Mouse (Mus musculus): ENCODE data around the gene Rasal2. TPM values are rescaled to one million over a fixed set of nuclear protein-coding genes. Genes with fewer than 3 reads are reported as not detected.

The Rasal2 gene
- polyA plus RNA-seq, 1 experiment from 2014 or later, result 9.1 TPM

DNA sequence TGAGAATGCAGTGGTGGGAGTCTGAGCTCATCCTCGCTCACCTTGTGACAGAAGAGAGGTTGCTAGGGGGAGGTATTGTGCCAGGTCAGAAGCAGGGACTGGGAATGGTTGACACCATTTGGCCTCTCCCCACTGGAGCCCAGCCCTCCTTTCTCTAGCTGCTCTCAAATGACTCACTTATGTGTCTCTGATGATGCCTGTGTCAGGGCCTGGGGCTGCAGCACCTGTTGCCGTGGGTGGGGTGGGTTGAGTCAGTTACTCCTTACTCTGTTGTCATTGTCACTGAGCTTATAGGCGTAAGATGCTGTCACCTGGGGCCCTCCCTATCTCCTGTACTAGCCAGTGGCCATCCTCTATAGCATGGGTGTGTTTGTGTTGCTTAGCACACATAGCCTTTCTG, 321.6 kb downstream of the Rasal2 start:
- WGBS, result 64% methylated on average over 3 of the region's 3 CpGs
- Histone ChIP-seq H3K9ac (replicated peaks; ENCODE audit: low read depth, low read length) (no peak overlapping the region), H3K4me3 (ENCODE audit: low read depth, low read length) (no peak overlapping the region), H3K27me3 (ENCODE audit: control insufficient read depth, insufficient read depth, low read length) (no peaks in the 10 kb centered on the region), H3K9me3 (ENCODE audit: control insufficient read depth, low read depth, low read length) (no peaks in the 10 kb centered on the region), H3K27ac (ENCODE audit: low read length) (no peak overlapping the region), H3K36me3 (ENCODE audit: control insufficient read depth, insufficient read depth, low read length) (no peaks in the 10 kb centered on the region), H3K4me2 (replicated peaks; ENCODE audit: low read depth, low read length) (no peak overlapping the region), H3K4me1 (ENCODE audit: control insufficient read depth, insufficient read depth, low read length) (no peaks in the 10 kb centered on the region)
- ATAC-seq (ENCODE audit: insufficient number of reproducible peaks, insufficient read depth, low FRiP score, low read depth), result no peak

DNA sequence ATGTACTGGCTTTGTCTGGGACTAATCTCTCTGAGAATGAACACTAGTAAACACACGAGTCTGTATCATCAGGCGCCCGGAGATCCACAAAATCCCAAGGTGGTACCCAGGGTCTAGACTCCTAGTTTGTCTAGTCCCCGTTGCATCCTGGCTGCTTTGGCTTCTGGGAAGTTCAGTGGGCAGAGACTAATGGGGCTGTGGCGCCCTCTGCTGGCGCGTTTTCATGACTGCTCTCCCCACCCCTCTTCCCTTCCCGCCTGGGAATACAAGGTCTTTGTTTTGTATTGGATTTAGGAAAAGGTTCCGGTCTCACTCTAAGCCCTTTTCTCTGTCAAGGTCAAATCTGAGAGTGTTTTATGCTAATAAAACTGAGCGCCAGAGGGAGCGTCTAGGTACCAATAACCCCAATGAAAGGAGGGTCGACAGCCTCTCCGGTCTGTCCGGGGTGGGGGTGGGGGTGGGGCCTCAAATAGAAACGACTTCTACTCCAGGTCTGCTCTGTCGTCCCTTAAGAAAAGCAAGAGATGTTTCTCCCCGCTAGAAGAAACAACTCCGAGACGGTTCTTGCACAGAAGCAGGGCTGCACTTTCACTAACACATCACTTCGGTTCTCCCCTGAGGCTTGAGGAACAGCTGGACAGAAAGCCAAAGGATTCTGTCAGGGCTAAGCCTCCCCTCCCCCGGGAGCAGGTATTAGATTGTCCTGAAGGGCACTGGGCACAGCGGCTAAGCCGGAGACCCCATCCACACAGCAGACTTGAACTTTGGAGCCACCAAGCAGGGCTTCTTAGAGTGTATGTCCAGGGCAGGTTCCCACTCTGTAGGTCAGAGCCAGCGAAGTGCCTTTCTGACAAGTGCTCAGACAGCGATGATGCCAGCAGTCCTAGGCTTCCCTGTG, 326.0 kb downstream of the Rasal2 start:
- peak overlapping the region; percentile 57 for H3K4me2 ChIP-seq (replicated peaks; ENCODE audit: low read depth, low read length)
- no peaks in the 10 kb centered on the region for H3K27me3 ChIP-seq (ENCODE audit: control insufficient read depth, insufficient read depth, low read length)
- 10% methylated on average over 25 of the region's 25 CpGs for WGBS
- no peaks in the 10 kb centered on the region for H3K9me3 ChIP-seq (ENCODE audit: control insufficient read depth, low read depth, low read length)
- peak; percentile 51; the same call in 1 of the 2 replicates for ATAC-seq (ENCODE audit: insufficient number of reproducible peaks, insufficient read depth, low FRiP score, low read depth)
- H3K4me3 ChIP-seq (ENCODE audit: low read depth, low read length), result peak overlapping the region; percentile 28
- H3K27ac ChIP-seq (ENCODE audit: low read length), result no peak overlapping the region
- peak overlapping the region; percentile 26; the same call in 1 of the 2 replicates for H3K9ac ChIP-seq (replicated peaks; ENCODE audit: low read depth, low read length)
- H3K4me1 ChIP-seq (ENCODE audit: control insufficient read depth, insufficient read depth, low read length), result no peaks in the 10 kb centered on the region
- no peaks in the 10 kb centered on the region for H3K36me3 ChIP-seq (ENCODE audit: control insufficient read depth, insufficient read depth, low read length)

Other genes with a start within 250 kb of the Rasal2 start
- gene Cryzl2, start 46.0 kb upstream of the Rasal2 start, polyA plus RNA-seq (2014; fragmentation: Nextera tagmentation; extraction: Ambion mirVana), result 14.8 TPM in 2 replicates
- gene Sec16b, start 94.1 kb upstream of the Rasal2 start, polyA plus RNA-seq (2014; fragmentation: Nextera tagmentation; extraction: Ambion mirVana), result 6.7 and 7.9 TPM in 2 replicates